ENCODE assay signal across 12 mouse cellular contexts in genomic region chr6:115005351-115005890, GRCm38 (mm10). TPM values are rescaled to one million over a fixed set of nuclear protein-coding genes. Genes with fewer than 3 reads are reported as not detected.
DNase-seq lines count a peak whose midpoint lies in the region; ATAC-seq and TF ChIP-seq lines count a peak whose summit lies in the region.
"Had no signal": no experiment of that assay in that cellular context is flagged by ENCODE, and none has a peak within 500 bp of the region (broad histone marks: within the 10 kb centered on the region; RNA-seq: fewer than 3 reads in every experiment).

No protein-coding gene starts in this region.

- peaks cover 4% of the 10 kb centered on the region for H3K4me1 ChIP-seq in liver, embryonic 11.5 days (replicated peaks; ENCODE audit: control insufficient read depth, insufficient read depth, low read length)
- H3K4me1 ChIP-seq: forebrain, embryonic 15.5 days had no signal

- H3K4me3 ChIP-seq in gastrocnemius, adult 2 months = no peak overlapping the region
- no peak overlapping the region for H3K4me3 ChIP-seq in liver, embryonic 11.5 days (ENCODE audit: low read depth, low read length)
- H3K4me3 ChIP-seq: forebrain, embryonic 15.5 days; lung, embryonic 15.5 days had no signal

- H3K36me3 ChIP-seq in liver, embryonic 11.5 days (ENCODE audit: control insufficient read depth, insufficient read depth, low read length) = peaks cover 7% of the 10 kb centered on the region; the same call in 1 of the 2 replicates

- WGBS in liver, embryonic 11.5 days = 88% methylated on average over 8 of the region's 8 CpGs

- H3K27me3 ChIP-seq in liver, embryonic 11.5 days (replicated peaks; ENCODE audit: control insufficient read depth, insufficient read depth, low read length) = no peaks in the 10 kb centered on the region
- H3K27me3 ChIP-seq: forebrain, embryonic 15.5 days; lung, embryonic 15.5 days had no signal

- intact Hi-C loops in gastrocnemius, adult 2 months (cut with DNase I) = loop anchor here (5.0 kb wide), 1 partner anchor 33 kb away; no protein-coding TSS in a partner anchor
- intact Hi-C loops in left cerebral cortex, postnatal 25 days (cut with DNase I) = no loop called here
- intact Hi-C loops in heart, postnatal 10 days (cut with DNase I) = no loop called here

- no peak overlapping the region for H3K9ac ChIP-seq in liver, embryonic 11.5 days (ENCODE audit: low read depth, low read length)
- H3K9ac ChIP-seq: forebrain, embryonic 15.5 days; lung, embryonic 15.5 days had no signal

- H3K9me3 ChIP-seq in liver, embryonic 11.5 days (ENCODE audit: control insufficient read depth, low read length) = no peaks in the 10 kb centered on the region
- H3K9me3 ChIP-seq: forebrain, embryonic 15.5 days; lung, embryonic 15.5 days had no signal

- no peak overlapping the region for H3K4me2 ChIP-seq in liver, embryonic 11.5 days
- H3K4me2 ChIP-seq: forebrain, embryonic 15.5 days; lung, embryonic 15.5 days had no signal

- DNase-seq in gastrocnemius, adult 2 months = peak; percentile 81
- DNase-seq in gastrocnemius, postnatal 10 days = no peak
- peak; percentile 87 for DNase-seq in cerebellum, adult 11-12 months
- DNase-seq in gastrocnemius, postnatal 25 days = peak; percentile 41
- DNase-seq in left cerebral cortex, postnatal 25 days (ENCODE audit: low spot score in 2 of 2) = peak; percentile 54 to 90
- no peak for DNase-seq in heart, postnatal 10 days
- DNase-seq in ovary, postnatal 10 days (ENCODE audit: low spot score) = no peak
- no peak for DNase-seq in liver, embryonic 11.5 days (ENCODE audit: low spot score)
- DNase-seq: kidney, postnatal 36 days; thymus, postnatal 36 days had no signal

- peak overlapping the region; percentile 57; the same call in 1 of the 2 replicates for H3K27ac ChIP-seq in gastrocnemius, adult 2 months
- no peak overlapping the region for H3K27ac ChIP-seq in liver, embryonic 11.5 days (ENCODE audit: low read depth, low read length)
- H3K27ac ChIP-seq: forebrain, embryonic 15.5 days; lung, embryonic 15.5 days had no signal

- no peak for ATAC-seq in liver, embryonic 11.5 days (replicated peaks; ENCODE audit: low FRiP score)
- ATAC-seq: forebrain, embryonic 15.5 days had no signal

- TF ChIP-seq CTCF in gastrocnemius, adult 2 months (IDR thresholded peaks at IDR 0.05) = no peak

RNA-seq across cellular contexts. Expression of gene Tamm41, which starts 32.3 kb away (rescaled TPM):
- total RNA-seq in gastrocnemius, adult 2 months (2021) = 1 to 10 TPM; 6.7 to 8.1 TPM
- 10 to 100 TPM; 11.9 to 16.4 TPM for total RNA-seq in gastrocnemius, postnatal 10 days (2021)
- total RNA-seq in gastrocnemius, postnatal 25 days (2021) = 1 to 10 TPM; 7.2 to 7.9 TPM
- 10 to 100 TPM; 16.0 to 16.8 TPM for total RNA-seq in left cerebral cortex, postnatal 25 days (2021)
- 10 to 100 TPM; 18.1 to 19.5 TPM for total RNA-seq in heart, postnatal 10 days (2021)
- polyA plus RNA-seq in liver, embryonic 11.5 days (2014; fragmentation: Nextera tagmentation; extraction: Ambion mirVana) = 70.3 and 73.4 TPM in 2 replicates

RNA-seq across cellular contexts. Expression of gene Vgll4, which starts 35.6 kb away (rescaled TPM):
- 10 to 100 TPM; 16.7 to 25.6 TPM for total RNA-seq in gastrocnemius, adult 2 months (2021)
- total RNA-seq in gastrocnemius, postnatal 10 days (2021) = 10 to 100 TPM; 23.5 to 31.8 TPM
- 10 to 100 TPM; 13.3 to 13.9 TPM for total RNA-seq in gastrocnemius, postnatal 25 days (2021)
- 10 to 100 TPM; 50.7 to 62.5 TPM for total RNA-seq in left cerebral cortex, postnatal 25 days (2021)
- 10 to 100 TPM; 35.9 to 42.5 TPM for total RNA-seq in heart, postnatal 10 days (2021)
- polyA plus RNA-seq in liver, embryonic 11.5 days (2014; fragmentation: Nextera tagmentation; extraction: Ambion mirVana) = 34.3 and 37.8 TPM in 2 replicates

Comparison
In these comparisons a context has a peak if more than half of its experiments do, and no peak if none do; other contexts are left out.
1. DNase-seq: peak in gastrocnemius, adult 2 months (single experiment), cerebellum, adult 11-12 months (single experiment), gastrocnemius, postnatal 25 days (single experiment) and left cerebral cortex, postnatal 25 days (2 of 2); none in gastrocnemius, postnatal 10 days (single experiment), heart, postnatal 10 days (0 of 2), ovary, postnatal 10 days (single experiment) and liver, embryonic 11.5 days (single experiment).